In genomic region chr7:117196611-117197010, GRCm38 (mm10) we compare ENCODE assay signal across 32 mouse cellular contexts.
"Had no signal": no experiment of that assay in that cellular context is flagged by ENCODE, and none has a peak within 500 bp of the region (broad histone marks: within the 10 kb centered on the region; RNA-seq: fewer than 3 reads in every experiment).

No protein-coding gene starts in this region.

- H3K27me3 ChIP-seq: limb, embryonic 12.5 days; limb, embryonic 13.5 days; limb, embryonic 15.5 days; liver, embryonic 12.5 days; liver, embryonic 13.5 days; liver, embryonic 15.5 days; lung, embryonic 15.5 days; megakaryocyte, embryonic 14.5 days; midbrain, embryonic 12.5 days; midbrain, embryonic 13.5 days; midbrain, embryonic 15.5 days; neural tube, embryonic 12.5 days had no signal

- H3K9me3 ChIP-seq: limb, embryonic 10.5 days; limb, embryonic 12.5 days; limb, embryonic 13.5 days; limb, embryonic 15.5 days; liver, embryonic 12.5 days; liver, embryonic 13.5 days; liver, embryonic 15.5 days; lung, embryonic 15.5 days; megakaryocyte, embryonic 14.5 days; midbrain, embryonic 10.5 days; midbrain, embryonic 12.5 days; midbrain, embryonic 13.5 days; midbrain, embryonic 15.5 days; neural tube, embryonic 12.5 days had no signal

- DNase-seq: left cerebral cortex, postnatal 4 days; liver; liver, embryonic 13.5 days; liver, postnatal 0 days; lung, adult 18-20 months; lung, adult 2 months; lung, embryonic 14.5 days; lung, postnatal 10 days; lung, postnatal 14 days; lung, postnatal 36 days; lung, postnatal 4 days; midbrain, embryonic 14.5 days had no signal

- H3K36me3 ChIP-seq: limb, embryonic 10.5 days; limb, embryonic 12.5 days; limb, embryonic 13.5 days; limb, embryonic 15.5 days; liver, embryonic 12.5 days; liver, embryonic 13.5 days; liver, embryonic 15.5 days; lung, embryonic 15.5 days; midbrain, embryonic 10.5 days; midbrain, embryonic 12.5 days; midbrain, embryonic 13.5 days; midbrain, embryonic 15.5 days; neural tube, embryonic 12.5 days had no signal

- H3K27ac ChIP-seq: limb, embryonic 10.5 days; limb, embryonic 12.5 days; limb, embryonic 13.5 days; limb, embryonic 15.5 days; liver, embryonic 12.5 days; liver, embryonic 13.5 days; liver, embryonic 14.5 days; liver, embryonic 15.5 days; lung, embryonic 15.5 days; macrophage; midbrain, embryonic 10.5 days; midbrain, embryonic 12.5 days; midbrain, embryonic 13.5 days; midbrain, embryonic 15.5 days; neural tube, embryonic 12.5 days had no signal

- ATAC-seq: liver, embryonic 12.5 days; liver, postnatal 0 days; lung, postnatal 0 days; midbrain, embryonic 13.5 days; midbrain, embryonic 15.5 days; midbrain, embryonic 16.5 days had no signal

- H3K4me2 ChIP-seq: limb, embryonic 12.5 days; limb, embryonic 13.5 days; limb, embryonic 15.5 days; liver, embryonic 11.5 days; liver, embryonic 12.5 days; liver, embryonic 13.5 days; liver, embryonic 15.5 days; lung, embryonic 14.5 days; lung, embryonic 15.5 days; midbrain, embryonic 11.5 days; midbrain, embryonic 12.5 days; midbrain, embryonic 13.5 days; midbrain, embryonic 15.5 days; neural tube, embryonic 12.5 days had no signal

- H3K4me1 ChIP-seq: limb, embryonic 12.5 days; limb, embryonic 15.5 days; liver, embryonic 12.5 days; liver, embryonic 13.5 days; liver, embryonic 15.5 days; lung, embryonic 15.5 days; megakaryocyte, embryonic 14.5 days; midbrain, embryonic 10.5 days; midbrain, embryonic 12.5 days; midbrain, embryonic 13.5 days; midbrain, embryonic 15.5 days; neural tube, embryonic 12.5 days had no signal

- H3K4me3 ChIP-seq: limb, embryonic 10.5 days; limb, embryonic 12.5 days; limb, embryonic 13.5 days; limb, embryonic 15.5 days; liver, embryonic 12.5 days; liver, embryonic 13.5 days; liver, embryonic 15.5 days; lung, embryonic 15.5 days; megakaryocyte, embryonic 14.5 days; midbrain, embryonic 10.5 days; midbrain, embryonic 12.5 days; midbrain, embryonic 13.5 days; midbrain, embryonic 15.5 days; myocyte; neural tube, embryonic 12.5 days had no signal

- H3K9ac ChIP-seq: limb, embryonic 12.5 days; limb, embryonic 13.5 days; limb, embryonic 15.5 days; liver, embryonic 12.5 days; liver, embryonic 13.5 days; liver, embryonic 14.5 days; liver, embryonic 15.5 days; liver, postnatal 0 days; lung, embryonic 14.5 days; lung, embryonic 15.5 days; midbrain, embryonic 12.5 days; midbrain, embryonic 13.5 days; midbrain, embryonic 15.5 days; neural tube, embryonic 12.5 days had no signal
